Mouse (Mus musculus) G1E (cell line): ENCODE data around the gene Serinc5. TPM values are rescaled to one million over a fixed set of nuclear protein-coding genes. Genes with fewer than 3 reads are reported as not detected.

Experiments used
- ATAC-seq: 2 replicates; pipeline ENCODE4 v1.8.0; 2016; ENCODE audit warnings: mild to moderate bottlenecking; ENCODE audit not compliant: insufficient number of reproducible peaks, poor library complexity, low FRiP score, severe bottlenecking; ENCODE audit errors: extremely low read depth
- DNase-seq: peaks from one replicate; pipeline ENCODE4 v3.0.0; 2012; ENCODE audit warnings: low spot score
- H3K27me3 ChIP-seq: 2 replicates; pipeline ENCODE4 v1.6.1; 2012; ENCODE audit warnings: mild to moderate bottlenecking, low read length, inconsistent platforms; ENCODE audit not compliant: insufficient read depth
- H3K36me3 ChIP-seq: replicated peaks from 2 replicates; pipeline ENCODE3; 2012; ENCODE audit warnings: mild to moderate bottlenecking, inconsistent platforms
- H3K4me1 ChIP-seq: 2 replicates; pipeline ENCODE4 v1.6.1; 2012; ENCODE audit warnings: low read depth, low read length, inconsistent platforms, mixed read lengths; ENCODE audit not compliant: insufficient read depth
- H3K4me3 ChIP-seq: 2 replicates; pipeline ENCODE4 v1.5.1; 2012; ENCODE audit warnings: low read depth, mild to moderate bottlenecking, inconsistent platforms, low read length, moderate library complexity, mixed read lengths
- H3K9me3 ChIP-seq: replicated peaks from 2 replicates; pipeline ENCODE4 v1.6.1; 2012; ENCODE audit warnings: inconsistent platforms
- CTCF ChIP-seq: IDR thresholded peaks from 2 replicates; pipeline ENCODE4 v1.5.1; 2012; ENCODE audit warnings: low read depth, low read length, inconsistent platforms, mixed read lengths
- GATA1 ChIP-seq: IDR thresholded peaks from 2 replicates; pipeline ENCODE4 v1.6.1; 2012; ENCODE audit warnings: borderline replicate concordance, low read length, inconsistent platforms, mixed read lengths
- GATA2 ChIP-seq: IDR thresholded peaks from 2 replicates; pipeline ENCODE4 v1.6.1; 2012; ENCODE audit warnings: low read depth, low read length, inconsistent platforms, borderline replicate concordance
- POLR2AphosphoS5 ChIP-seq: IDR thresholded peaks from 2 replicates; pipeline ENCODE4 v1.6.1; 2012; ENCODE audit warnings: low read depth, low read length, inconsistent platforms; ENCODE audit not compliant: insufficient replicate concordance
- TAL1 ChIP-seq: conservative IDR thresholded peaks from 2 replicates; pipeline ENCODE4 v1.6.1; 2012; ENCODE audit warnings: low read depth, low read length, inconsistent platforms, mixed read lengths
- polyA plus RNA-seq: library from polyadenylated mRNA; stranded (reverse); fragments of >175 nt; gene quantifications from 2 replicates; pipeline ENCODE4 v1.2.3, GENCODE M21; 2012
- total RNA-seq, 2 experiments: library from RNA; stranded (forward) in 1 of 2; stranded (reverse) in 1 of 2; fragments of 200-1000 nt in 1 of 2; fragments of >200 nt in 1 of 2; fragmentation: Nextera tagmentation in 1 of 2; gene quantifications; 2 replicates each; pipeline ENCODE4 v1.2.3; 2014 to 2017

The Serinc5 gene
- total and polyA plus RNA-seq, 3 experiments = 7.1 to 43.2 (median 13.2) TPM

DNA sequence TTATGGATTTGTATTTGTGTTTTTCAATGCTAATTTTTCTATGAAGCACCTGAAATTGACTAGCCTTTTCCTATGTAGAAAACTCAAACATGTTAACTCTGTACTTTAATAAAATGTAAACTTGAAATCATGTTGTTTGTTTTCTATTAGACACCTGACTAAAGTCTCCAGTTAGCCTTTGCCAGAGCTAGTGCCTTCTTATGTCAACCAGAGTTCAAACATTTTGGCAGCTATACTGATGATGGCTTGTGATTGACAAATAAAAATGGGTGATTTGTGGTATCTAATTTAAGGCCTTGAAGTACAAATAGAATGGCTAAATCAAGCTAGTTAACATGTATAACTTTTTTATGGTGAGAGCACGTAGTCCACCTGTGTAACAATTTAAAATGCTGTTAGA, 100.9 kb downstream of the Serinc5 start:
- TF ChIP-seq GATA1 (no peak), GATA2 (no peak), POLR2AphosphoS5 (no peak), CTCF (no peak)
- peaks cover 23% of the 10 kb centered on the region for H3K36me3 ChIP-seq
- no peak overlapping the region for H3K4me3 ChIP-seq
- no peaks in the 10 kb centered on the region for H3K27me3 ChIP-seq
- ATAC-seq = no peak
- H3K4me1 ChIP-seq = no peaks in the 10 kb centered on the region; the same call in 1 of the 2 replicates
- DNase-seq = no peak
- H3K9me3 ChIP-seq = no peaks in the 10 kb centered on the region

DNA sequence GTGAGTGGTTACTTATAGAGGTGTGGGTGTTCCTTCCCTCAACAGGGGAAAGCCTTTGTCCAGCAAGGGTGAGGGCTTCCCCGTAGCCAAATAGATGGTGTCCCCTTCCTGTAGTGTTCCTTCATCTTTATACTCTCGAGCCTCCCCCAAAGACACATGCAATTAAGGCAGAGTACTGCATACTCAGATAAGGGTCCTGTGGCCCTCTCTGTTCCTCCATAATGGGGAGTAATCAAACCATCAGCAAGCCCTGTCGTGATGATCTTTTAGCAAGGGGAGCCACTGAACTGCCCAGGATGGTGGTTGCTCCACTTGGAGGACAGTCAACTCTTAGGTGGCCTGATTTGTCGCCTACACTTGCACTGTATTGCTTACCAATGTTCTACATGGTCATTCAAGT, 101.7 kb downstream of the Serinc5 start:
- Histone ChIP-seq H3K4me3 (no peak overlapping the region), H3K9me3 (no peaks in the 10 kb centered on the region), H3K27me3 (no peaks in the 10 kb centered on the region), H3K4me1 (no peaks in the 10 kb centered on the region; the same call in 1 of the 2 replicates), H3K36me3 (peaks cover 21% of the 10 kb centered on the region)
- DNase-seq (no peak), ATAC-seq (no peak)
- TF ChIP-seq GATA1 = no peak
- no peak for TF ChIP-seq GATA2
- TF ChIP-seq POLR2AphosphoS5 = no peak
- no peak for TF ChIP-seq TAL1
- TF ChIP-seq CTCF = no peak

DNA sequence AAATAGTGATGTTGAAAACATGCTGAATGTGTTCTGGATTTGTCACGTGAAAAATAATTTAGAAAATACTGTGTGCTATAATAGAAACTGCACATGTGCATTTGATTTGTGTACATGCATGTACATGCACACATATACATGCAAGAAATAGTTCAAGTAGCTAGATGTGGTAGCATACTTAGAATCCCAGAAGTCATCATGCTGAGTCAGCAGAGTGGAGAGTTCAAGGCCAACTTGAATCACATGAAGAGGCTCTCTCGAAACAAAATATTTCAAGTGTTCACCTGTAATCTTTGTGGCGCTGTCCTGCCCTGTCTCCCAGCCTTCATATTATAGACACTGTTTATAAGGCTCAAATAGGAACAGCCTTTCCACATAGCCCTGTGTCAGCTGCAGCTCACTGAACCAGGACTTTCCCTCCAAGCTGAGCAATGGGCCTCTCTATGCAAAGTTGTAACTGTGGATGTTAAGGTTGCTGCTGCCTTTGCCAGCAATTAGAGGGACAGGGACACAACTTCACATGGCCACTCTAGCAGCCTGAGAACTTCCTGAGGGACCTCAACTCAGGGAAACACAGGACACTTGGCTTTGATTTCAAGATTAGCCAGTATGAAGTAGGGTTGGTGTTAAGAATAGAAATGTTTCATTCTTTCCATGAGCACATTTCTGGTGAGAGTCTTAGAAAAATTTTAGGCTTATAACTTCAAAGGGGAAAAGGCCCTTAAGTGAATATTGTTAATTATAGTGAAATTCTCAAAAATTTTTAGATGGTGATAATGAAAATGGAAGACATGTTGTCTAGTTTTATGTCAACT, 107.2 kb downstream of the Serinc5 start:
- H3K9me3 ChIP-seq = no peaks in the 10 kb centered on the region
- TF ChIP-seq GATA1 (no peak), GATA2 (no peak), CTCF (no peak), POLR2AphosphoS5 (no peak), TAL1 (no peak)
- H3K27me3 ChIP-seq = peaks cover 29% of the 10 kb centered on the region
- ATAC-seq (no peak), DNase-seq (no peak)
- no peaks in the 10 kb centered on the region for H3K4me1 ChIP-seq
- no peaks in the 10 kb centered on the region for H3K36me3 ChIP-seq
- H3K4me3 ChIP-seq = no peak overlapping the region

DNA sequence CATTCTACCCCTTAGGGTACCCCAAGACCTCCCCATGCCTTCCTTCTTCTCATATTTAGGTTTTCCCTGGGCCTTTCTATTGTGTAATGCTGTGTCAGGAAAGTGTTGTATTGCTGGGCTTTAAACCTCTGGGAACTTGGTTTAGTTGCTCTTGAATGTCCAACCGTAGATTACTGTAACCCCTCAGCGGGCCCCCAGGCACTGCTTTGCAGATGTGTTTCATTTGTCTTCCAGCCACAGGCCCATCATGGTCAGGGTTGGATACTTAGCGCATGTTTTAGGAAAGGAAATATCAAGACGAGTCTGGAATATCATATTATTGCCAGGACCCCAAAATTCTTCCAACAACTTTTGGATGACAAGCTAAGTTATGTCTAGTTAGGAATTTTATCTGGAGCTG, 110.1 kb downstream of the Serinc5 start:
- Histone ChIP-seq H3K27me3 (peaks cover 35% of the 10 kb centered on the region), H3K4me3 (no peak overlapping the region), H3K4me1 (no peaks in the 10 kb centered on the region), H3K36me3 (no peaks in the 10 kb centered on the region), H3K9me3 (no peaks in the 10 kb centered on the region)
- DNase-seq (no peak), ATAC-seq (no peak)
- no peak for TF ChIP-seq TAL1
- no peak for TF ChIP-seq POLR2AphosphoS5
- no peak for TF ChIP-seq CTCF
- no peak for TF ChIP-seq GATA2
- no peak for TF ChIP-seq GATA1

DNA sequence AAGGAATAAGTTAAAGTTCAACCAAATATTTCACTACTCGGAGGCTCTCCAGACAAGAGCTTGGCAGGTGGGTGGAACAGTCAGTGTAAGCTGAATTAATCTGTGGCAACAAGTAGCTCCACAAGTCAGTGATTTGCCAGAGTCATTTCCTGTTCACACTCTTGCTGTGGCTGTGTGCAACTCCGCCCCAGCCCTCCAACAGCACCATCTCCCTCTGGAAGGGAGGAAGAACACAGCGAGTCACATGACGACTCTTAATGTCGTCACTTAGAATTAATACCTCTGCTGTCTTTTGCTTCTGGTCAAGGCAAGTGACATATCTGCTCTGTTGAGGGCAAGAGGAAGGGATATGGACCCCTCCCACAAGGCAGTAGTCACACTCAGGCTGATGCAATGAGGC, 111.5 kb downstream of the Serinc5 start:
- ATAC-seq = no peak
- Histone ChIP-seq H3K27me3 (peaks cover 35% of the 10 kb centered on the region), H3K4me3 (no peak overlapping the region), H3K4me1 (no peaks in the 10 kb centered on the region), H3K9me3 (no peaks in the 10 kb centered on the region), H3K36me3 (no peaks in the 10 kb centered on the region)
- no peak for DNase-seq
- TF ChIP-seq CTCF = no peak
- TF ChIP-seq TAL1 = no peak
- no peak for TF ChIP-seq GATA2
- TF ChIP-seq GATA1 = no peak
- TF ChIP-seq POLR2AphosphoS5 = no peak

DNA sequence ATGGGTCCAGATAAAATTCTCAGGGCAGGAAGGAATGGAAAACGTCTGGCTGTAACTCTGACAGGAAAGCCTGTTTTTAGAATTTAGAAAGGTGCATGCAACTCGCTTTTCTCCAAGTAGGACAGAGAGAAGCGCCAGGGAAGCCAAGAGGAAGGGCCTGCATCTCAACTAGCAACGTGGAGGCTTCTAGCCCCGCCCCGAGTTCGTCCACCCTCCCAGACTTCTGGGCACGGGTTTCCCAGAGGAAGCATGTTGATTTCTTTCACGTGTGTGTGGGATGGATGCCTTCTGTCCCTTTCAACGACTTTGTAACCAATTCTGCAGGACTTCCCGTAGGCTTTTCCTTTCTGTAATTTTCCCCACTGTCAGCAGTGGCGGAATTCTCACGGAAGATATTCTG, 118.9 kb downstream of the Serinc5 start:
- Histone ChIP-seq H3K4me3 (no peak overlapping the region), H3K9me3 (no peaks in the 10 kb centered on the region), H3K27me3 (peaks cover 33% of the 10 kb centered on the region), H3K4me1 (no peaks in the 10 kb centered on the region; the same call in 1 of the 2 replicates), H3K36me3 (no peaks in the 10 kb centered on the region)
- no peak for DNase-seq
- TF ChIP-seq TAL1 = no peak
- TF ChIP-seq GATA2 = no peak
- TF ChIP-seq CTCF = no peak
- no peak for TF ChIP-seq POLR2AphosphoS5
- no peak for TF ChIP-seq GATA1
- ATAC-seq = no peak

DNA sequence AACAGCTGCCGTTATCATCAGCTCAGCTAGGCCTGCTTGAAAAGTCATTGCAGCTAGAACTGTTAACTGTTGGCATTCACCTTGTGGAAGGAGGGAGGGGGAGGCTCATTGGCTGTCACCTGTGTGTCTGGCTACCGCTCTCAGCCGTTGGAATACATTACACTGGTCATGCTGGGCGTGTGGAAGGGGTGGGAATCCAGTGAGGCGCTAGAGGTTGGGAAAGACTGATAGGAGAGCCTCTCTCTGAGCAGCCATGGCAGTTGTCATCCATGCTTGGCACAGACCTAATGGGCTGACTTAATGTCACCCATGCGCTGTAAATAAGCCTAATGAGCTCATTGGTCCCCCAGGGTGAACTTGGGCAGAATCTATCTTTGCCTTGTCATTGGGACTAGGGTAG, 120.9 kb downstream of the Serinc5 start:
- no peak for DNase-seq
- Histone ChIP-seq H3K27me3 (peaks cover 37% of the 10 kb centered on the region), H3K9me3 (no peaks in the 10 kb centered on the region), H3K4me3 (no peak overlapping the region), H3K4me1 (no peaks in the 10 kb centered on the region; the same call in 1 of the 2 replicates), H3K36me3 (no peaks in the 10 kb centered on the region)
- no peak for TF ChIP-seq POLR2AphosphoS5
- no peak for TF ChIP-seq GATA1
- no peak for TF ChIP-seq CTCF
- no peak for TF ChIP-seq GATA2
- no peak for TF ChIP-seq TAL1
- no peak for ATAC-seq
